Mouse (Mus musculus): ENCODE results near the gene Cd4. TPM values are rescaled to one million over a fixed set of nuclear protein-coding genes. Genes with fewer than 3 reads are reported as not detected.

Gene Cd4
- total RNA-seq, 2 experiments from 2014 or later: 1.2 to 2.1 TPM

DNA sequence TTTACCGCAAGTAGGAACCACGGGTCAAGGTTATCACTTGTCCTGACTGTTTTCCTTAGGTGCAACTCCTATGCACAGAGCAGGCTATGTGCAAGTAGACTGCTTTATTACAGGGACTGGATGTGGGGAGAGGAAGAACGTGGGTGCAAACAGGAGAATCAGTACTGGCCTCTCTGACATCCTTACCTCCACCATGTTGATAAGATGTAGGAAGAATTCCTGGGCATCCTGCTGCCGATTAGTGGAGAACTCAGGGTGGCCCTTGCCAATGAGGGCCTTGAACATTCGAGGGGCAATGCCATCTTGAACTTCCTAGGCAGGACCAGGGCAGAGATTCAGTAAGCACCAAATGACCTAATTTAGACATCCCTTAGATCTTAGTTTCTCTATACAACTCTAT is 67.1 kb downstream of the Cd4 start:
- no peak for DNase-seq
- intact Hi-C loops (cut with DNase I): no loop called here

- no peak for DNase-seq
- intact Hi-C loops (cut with DNase I): no loop called here
Measured at GRCm38 (mm10) chr6:124817971-124818370, 70.0 kb downstream of the Cd4 start.

GRCm38 (mm10) chr6:124817563-124817962 is 70.5 kb downstream of the Cd4 start:
- no peak for DNase-seq

GRCm38 (mm10) chr6:124817125-124817524 is 70.9 kb downstream of the Cd4 start:
- DNase-seq: no peak
- intact Hi-C loops (cut with DNase I): no loop called here

More at GRCm38 (mm10) chr6:124817563-124817962, 70.5 kb downstream of the Cd4 start:
- intact Hi-C loops (cut with DNase I): no loop called here

- DNase-seq: no peak
- intact Hi-C loops (cut with DNase I): no loop called here
Measured at GRCm38 (mm10) chr6:124816611-124817010, 71.4 kb downstream of the Cd4 start.

- intact Hi-C loops (cut with DNase I): loop anchor here (1.0 kb wide), 1 partner anchor 13 kb away; no protein-coding TSS in a partner anchor
- no peak for DNase-seq
Measured at GRCm38 (mm10) chr6:124814858-124815774, 72.9 kb downstream of the Cd4 start.

Other genes starting within 250 kb of the Cd4 start
- 10 to 100 TPM; 56.5 to 68.8 TPM for gene Lpcat3, start 225.2 kb downstream of the Cd4 start, total RNA-seq (2021)
- gene Emg1, start 176.0 kb downstream of the Cd4 start, total RNA-seq (2021): 10 to 100 TPM; 64.2 to 66.4 TPM
- gene Phb2, start 175.9 kb downstream of the Cd4 start, total RNA-seq (2021): 100 to 1,000 TPM; 394 to 399 TPM
- gene Ptpn6, start 149.5 kb downstream of the Cd4 start, total RNA-seq (2021): 1 to 10 TPM; 5.0 to 6.0 TPM
- gene Grcc10, start 146.8 kb downstream of the Cd4 start, total RNA-seq (2021): 100 to 1,000 TPM; 322 to 335 TPM
- under 1 TPM in 1 of 2 experiments, not detected in 1; 0.98 TPM for gene Gm45234, start 132.2 kb downstream of the Cd4 start, total RNA-seq (2021)
- 10 to 100 TPM; 59.4 to 59.7 TPM for gene Atn1, start 131.7 kb downstream of the Cd4 start, total RNA-seq (2021)
- gene Eno2, start 118.5 kb downstream of the Cd4 start, total RNA-seq (2021): 1 to 10 TPM; 3.4 to 3.7 TPM
- gene Lrrc23, start 108.5 kb downstream of the Cd4 start, total RNA-seq (2021): not detected
- gene Spsb2, start 79.6 kb downstream of the Cd4 start, total RNA-seq (2021): 1 to 10 TPM; 3.1 TPM
- 100 to 1,000 TPM; 870 to 877 TPM for gene Tpi1, start 73.9 kb downstream of the Cd4 start, total RNA-seq (2021)
- 10 to 100 TPM; 87.5 to 87.9 TPM for gene Usp5, start 58.7 kb downstream of the Cd4 start, total RNA-seq (2021)
- gene Cdca3, start 58.7 kb downstream of the Cd4 start, total RNA-seq (2021): 10 to 100 TPM; 19.1 to 23.2 TPM
- gene Gnb3, start 47.9 kb downstream of the Cd4 start, total RNA-seq (2021): 1 to 10 TPM; 3.9 to 4.4 TPM
- 10 to 100 TPM; 27.1 to 27.3 TPM for gene P3h3, start 30.5 kb downstream of the Cd4 start, total RNA-seq (2021)
- gene Gpr162, start 24.2 kb downstream of the Cd4 start, total RNA-seq (2021): 1 to 10 TPM; 3.0 to 4.9 TPM
- gene Lag3, start 23.5 kb upstream of the Cd4 start, total RNA-seq (2021): under 1 TPM; 0.72 to 0.84 TPM
- 100 to 1,000 TPM; 516 to 532 TPM for gene Ptms, start 31.9 kb upstream of the Cd4 start, total RNA-seq (2021)
- gene Mlf2, start 43.2 kb upstream of the Cd4 start, total RNA-seq (2021): 100 to 1,000 TPM; 231 to 236 TPM
- gene Cops7a, start 77.3 kb upstream of the Cd4 start, total RNA-seq (2021): 100 to 1,000 TPM; 102 to 108 TPM
- gene Pianp, start 108.5 kb upstream of the Cd4 start, total RNA-seq (2021): 1 to 10 TPM; 1.7 to 2.0 TPM
- 10 to 100 TPM; 27.7 to 29.3 TPM for gene Zfp384, start 120.9 kb upstream of the Cd4 start, total RNA-seq (2021)
- gene Ing4, start 151.5 kb upstream of the Cd4 start, total RNA-seq (2021): 10 to 100 TPM; 41.8 to 47.3 TPM
- gene Acrbp, start 161.5 kb upstream of the Cd4 start, total RNA-seq (2021): 1 to 10 TPM; 2.1 to 2.8 TPM
- gene Lpar5, start 179.7 kb upstream of the Cd4 start, total RNA-seq (2021): under 1 TPM; 0.37 to 0.53 TPM
- gene Chd4, start 207.8 kb upstream of the Cd4 start, total RNA-seq (2021): 100 to 1,000 TPM; 170 to 183 TPM
- gene Nop2, start 243.7 kb upstream of the Cd4 start, total RNA-seq (2021): 10 to 100 TPM; 23.7 to 25.3 TPM

Data from heart, postnatal 10 days (tissue).